Mouse (Mus musculus): ENCODE data around the gene Sh3gl2. TPM values are rescaled to one million over a fixed set of nuclear protein-coding genes. Genes with fewer than 3 reads are reported as not detected.

Sh3gl2 gene
- polyA plus RNA-seq, 1 experiment from 2014 or later = 0.03 TPM

GRCm38 (mm10) chr4:85416466-85416865 is 211.5 kb downstream of the Sh3gl2 start:
- ATAC-seq (no peak), DNase-seq (ENCODE audit: low read depth, low spot score) (no peak)
- no peak for TF ChIP-seq CTCF (IDR thresholded peaks at IDR 0.05)
- no peaks in the 10 kb centered on the region for H3K27me3 ChIP-seq
- ChIA-PET POLR2A (no interaction called here), CTCF (interaction anchor here (2.8 kb wide), 1 partner anchor 11 kb away, joined by 17 read pairs; no protein-coding TSS in a partner anchor)
- in situ Hi-C loops (cut with MboI; ENCODE audit: low pct_unique_long_range_greater_than_20kb) = no loop called here

GRCm38 (mm10) chr4:85420429-85420828 is 215.5 kb downstream of the Sh3gl2 start:
- ATAC-seq = no peak
- CTCF ChIA-PET = no interaction called here

GRCm38 (mm10) chr4:85426211-85426610 is 221.3 kb downstream of the Sh3gl2 start:
- no peak for ATAC-seq
- in situ Hi-C loops (cut with MboI; ENCODE audit: low pct_unique_long_range_greater_than_20kb) = loop anchor here (10.0 kb wide), 1 partner anchor 379 kb away; no protein-coding TSS in a partner anchor
- DNase-seq (ENCODE audit: low read depth, low spot score) = no peak
- TF ChIP-seq CTCF (IDR thresholded peaks at IDR 0.05) = no peak
- ChIA-PET CTCF (interaction anchor here (0.6 kb wide), 1 partner anchor 1268 kb away, joined by 3 read pairs; no protein-coding TSS in a partner anchor), POLR2A (no interaction called here)
- no peaks in the 10 kb centered on the region for H3K27me3 ChIP-seq

More at GRCm38 (mm10) chr4:85420429-85420828, 215.5 kb downstream of the Sh3gl2 start:
- in situ Hi-C loops (cut with MboI; ENCODE audit: low pct_unique_long_range_greater_than_20kb) = loop anchor here (10.0 kb wide), 1 partner anchor 384 kb away; no protein-coding TSS in a partner anchor
- POLR2A ChIA-PET = no interaction called here
- no peak for DNase-seq (ENCODE audit: low read depth, low spot score)
- no peak for TF ChIP-seq CTCF (IDR thresholded peaks at IDR 0.05)
- H3K27me3 ChIP-seq = no peaks in the 10 kb centered on the region

- POLR2A ChIA-PET = no interaction called here
- in situ Hi-C loops (cut with MboI; ENCODE audit: low pct_unique_long_range_greater_than_20kb) = no loop called here
- DNase-seq (ENCODE audit: low read depth, low spot score) = no peak
- CTCF ChIA-PET = no interaction called here
- no peak for ATAC-seq
- H3K27me3 ChIP-seq = no peaks in the 10 kb centered on the region
- no peak for TF ChIP-seq CTCF (IDR thresholded peaks at IDR 0.05)
These were observed 227.9 kb downstream of the Sh3gl2 start for GRCm38 (mm10) chr4:85432786-85433185.

- H3K27me3 ChIP-seq = no peaks in the 10 kb centered on the region
- ATAC-seq (no peak), DNase-seq (ENCODE audit: low read depth, low spot score) (no peak)
- ChIA-PET POLR2A (no interaction called here), CTCF (no interaction called here)
- in situ Hi-C loops (cut with MboI; ENCODE audit: low pct_unique_long_range_greater_than_20kb) = no loop called here
- no peak for TF ChIP-seq CTCF (IDR thresholded peaks at IDR 0.05)
These were observed 229.8 kb downstream of the Sh3gl2 start for GRCm38 (mm10) chr4:85434734-85435133.

- ChIA-PET CTCF (interaction anchor here (1.1 kb wide), 1 partner anchor 305 kb away, joined by 3 read pairs; no protein-coding TSS in a partner anchor), POLR2A (no interaction called here)
- H3K27me3 ChIP-seq = no peaks in the 10 kb centered on the region
- no peak for DNase-seq (ENCODE audit: low read depth, low spot score)
- no peak for TF ChIP-seq CTCF (IDR thresholded peaks at IDR 0.05)
- ATAC-seq = no peak
- in situ Hi-C loops (cut with MboI; ENCODE audit: low pct_unique_long_range_greater_than_20kb) = no loop called here
These were observed 233.9 kb downstream of the Sh3gl2 start for GRCm38 (mm10) chr4:85438813-85439212.

- in situ Hi-C loops (cut with MboI; ENCODE audit: low pct_unique_long_range_greater_than_20kb) = no loop called here
- DNase-seq (ENCODE audit: low read depth, low spot score) = no peak
- no peaks in the 10 kb centered on the region for H3K27me3 ChIP-seq
- TF ChIP-seq CTCF (IDR thresholded peaks at IDR 0.05) = no peak
- CTCF ChIA-PET = no interaction called here
- POLR2A ChIA-PET = no interaction called here
- no peak for ATAC-seq
These were observed 278.7 kb downstream of the Sh3gl2 start for GRCm38 (mm10) chr4:85483586-85483985.

- no peak for TF ChIP-seq CTCF (IDR thresholded peaks at IDR 0.05)
- POLR2A ChIA-PET = no interaction called here
- CTCF ChIA-PET = no interaction called here
These were observed 281.5 kb downstream of the Sh3gl2 start for GRCm38 (mm10) chr4:85486316-85486946.

GRCm38 (mm10) chr4:85505718-85506117 is 300.8 kb downstream of the Sh3gl2 start:
- ChIA-PET CTCF (interaction anchor here (0.9 kb wide), 1 partner anchor 11 kb away, joined by 4 read pairs; no protein-coding TSS in a partner anchor), POLR2A (no interaction called here)
- in situ Hi-C loops (cut with MboI; ENCODE audit: low pct_unique_long_range_greater_than_20kb) = no loop called here
- ATAC-seq (no peak), DNase-seq (ENCODE audit: low read depth, low spot score) (no peak)
- peaks cover 3% of the 10 kb centered on the region for H3K27me3 ChIP-seq
- TF ChIP-seq CTCF (IDR thresholded peaks at IDR 0.05) = no peak

More at GRCm38 (mm10) chr4:85486316-85486946, 281.5 kb downstream of the Sh3gl2 start:
- no peak for ATAC-seq
- DNase-seq (ENCODE audit: low read depth, low spot score) = no peak
- in situ Hi-C loops (cut with MboI; ENCODE audit: low pct_unique_long_range_greater_than_20kb) = no loop called here
- no peaks in the 10 kb centered on the region for H3K27me3 ChIP-seq

- POLR2A ChIA-PET = no interaction called here
- in situ Hi-C loops (cut with MboI; ENCODE audit: low pct_unique_long_range_greater_than_20kb) = no loop called here
- peaks cover 3% of the 10 kb centered on the region for H3K27me3 ChIP-seq
- ATAC-seq = no peak
- no peak for DNase-seq (ENCODE audit: low read depth, low spot score)
- CTCF ChIA-PET = interaction anchor here (0.8 kb wide), 1 partner anchor 21 kb away, joined by 3 read pairs; no protein-coding TSS in a partner anchor
- no peak for TF ChIP-seq CTCF (IDR thresholded peaks at IDR 0.05)
These were observed 302.1 kb downstream of the Sh3gl2 start for GRCm38 (mm10) chr4:85506976-85507375.

- DNase-seq (ENCODE audit: low read depth, low spot score) = no peak
- H3K27me3 ChIP-seq = peaks cover 3% of the 10 kb centered on the region
- in situ Hi-C loops (cut with MboI; ENCODE audit: low pct_unique_long_range_greater_than_20kb) = no loop called here
- no peak for ATAC-seq
- CTCF ChIA-PET = interaction anchor here (0.8 to 1.3 kb wide), 2 partner anchors 21 to 27 kb away, joined by 3 read pairs; no protein-coding TSS in a partner anchor
- POLR2A ChIA-PET = no interaction called here
- TF ChIP-seq CTCF (IDR thresholded peaks at IDR 0.05) = no peak
These were observed 302.6 kb downstream of the Sh3gl2 start for GRCm38 (mm10) chr4:85507491-85507890.
